Comparison of ENCODE assay signal across 8 mouse cellular contexts in the genomic region with DNA sequence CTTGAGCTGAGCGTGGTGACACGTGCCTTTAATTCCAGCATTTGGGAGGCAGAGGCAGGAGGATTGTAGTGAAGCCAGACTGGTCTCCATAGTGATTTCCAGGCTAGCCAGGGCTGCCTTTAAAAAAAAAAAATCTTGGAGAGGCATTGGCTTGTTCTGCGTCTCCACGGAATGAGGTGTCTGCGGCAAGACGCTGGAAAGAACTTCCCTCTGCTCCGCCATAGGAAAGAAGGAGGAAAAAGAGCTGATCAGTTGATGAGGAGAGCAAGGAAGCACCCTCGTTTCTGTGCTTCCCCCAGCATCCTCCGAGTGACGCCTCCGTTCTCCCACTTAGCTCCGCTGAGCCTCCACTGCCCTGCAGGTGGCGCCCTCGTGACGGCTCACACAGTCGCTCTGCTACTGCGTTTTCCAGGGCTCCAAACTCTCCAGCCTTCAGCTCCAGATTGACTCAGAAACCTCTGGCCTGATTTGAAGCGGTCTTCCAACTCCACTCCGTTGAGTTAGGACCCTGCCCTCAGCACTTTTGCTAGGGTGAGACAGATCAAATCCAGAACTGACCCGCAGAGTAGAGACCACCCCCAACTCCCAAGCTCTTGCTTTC. TPM values are rescaled to one million over a fixed set of nuclear protein-coding genes. Genes with fewer than 3 reads are reported as not detected.
DNase-seq lines count a peak whose midpoint lies in the region; ATAC-seq lines count a peak whose summit lies in the region.

No protein-coding gene starts in this region.

- 6% methylated on average over 20 of the region's 20 CpGs for WGBS in intestine, embryonic 14.5 days
- 6% methylated on average over 20 of the region's 20 CpGs for WGBS in midbrain, embryonic 10.5 days

- H3K27me3 ChIP-seq in intestine, embryonic 14.5 days (replicated peaks; ENCODE audit: control insufficient read depth, insufficient read depth, low read length), result no peaks in the 10 kb centered on the region
- peaks cover 7% of the 10 kb centered on the region; the same call in 1 of the 2 replicates for H3K27me3 ChIP-seq in midbrain, embryonic 10.5 days (ENCODE audit: low read depth, poor library complexity, severe bottlenecking)

- H3K4me1 ChIP-seq in intestine, embryonic 14.5 days (replicated peaks; ENCODE audit: control insufficient read depth, insufficient read depth, low read length), result no peaks in the 10 kb centered on the region
- peaks cover 16% of the 10 kb centered on the region for H3K4me1 ChIP-seq in midbrain, embryonic 10.5 days

- no peak overlapping the region for H3K4me3 ChIP-seq in intestine, embryonic 14.5 days (ENCODE audit: low read depth, low read length)
- H3K4me3 ChIP-seq in midbrain, embryonic 10.5 days, result peak overlapping the region; percentile 33

- H3K9ac ChIP-seq in intestine, embryonic 14.5 days (ENCODE audit: low read length), result no peak overlapping the region

- H3K36me3 ChIP-seq in intestine, embryonic 14.5 days (ENCODE audit: control insufficient read depth, insufficient read depth, low read length), result no peaks in the 10 kb centered on the region
- no peaks in the 10 kb centered on the region for H3K36me3 ChIP-seq in midbrain, embryonic 10.5 days

- ATAC-seq in common myeloid progenitor, adult 5-6 weeks (replicated peaks; ENCODE audit: low read depth, poor library complexity, severe bottlenecking), result peak; percentile 98
- 0 out of 2 replicates have a peak, but pooled peaks have one; percentile 66 for ATAC-seq in intestine, embryonic 14.5 days (replicated peaks; ENCODE audit: low FRiP score, low TSS enrichment, low read depth)

- intact Hi-C loops in gastrocnemius, postnatal 14 days (cut with DNase I; ENCODE audit: low total_unique reads), result loop anchor here (1.0 to 10.0 kb wide), 2 partner anchors 85 to 204 kb away; partner anchors contain the start of gene Glce
- intact Hi-C loops in left cerebral cortex, postnatal 14 days (cut with DNase I), result loop anchor here (1.0 to 5.0 kb wide), 3 partner anchors 73 to 204 kb away; no protein-coding TSS in a partner anchor

- H3K4me2 ChIP-seq in intestine, embryonic 14.5 days (ENCODE audit: low read length), result peak overlapping the region; percentile 32; the same call in 1 of the 2 replicates

- no peaks in the 10 kb centered on the region for H3K9me3 ChIP-seq in intestine, embryonic 14.5 days (ENCODE audit: control insufficient read depth, low read length)
- H3K9me3 ChIP-seq in midbrain, embryonic 10.5 days (replicated peaks), result no peaks in the 10 kb centered on the region

- no peak overlapping the region for H3K27ac ChIP-seq in intestine, embryonic 14.5 days (ENCODE audit: low read depth)
- H3K27ac ChIP-seq in midbrain, embryonic 10.5 days (replicated peaks), result no peak overlapping the region

- DNase-seq in T-cell, adult 2 months (ENCODE audit: low spot score), result peak; percentile 73
- DNase-seq in gastrocnemius, postnatal 14 days, result peak; percentile 90
- DNase-seq in intestine, embryonic 14.5 days (ENCODE audit: low spot score), result peak; percentile 90
- DNase-seq in left cerebral cortex, postnatal 14 days (ENCODE audit: low spot score in 2 of 2), result peak; percentile 85 to 91
- peak; percentile 86 for DNase-seq in midbrain, embryonic 10.5 days (ENCODE audit: low spot score)
- peak; percentile 68 to 69 for DNase-seq in right cerebral cortex, postnatal 36 days (ENCODE audit: low spot score in 2 of 2)
- peak; percentile 71 to 88 for DNase-seq in urinary bladder, postnatal 4 days (ENCODE audit: low spot score in 2 of 2)

RNA-seq across cellular contexts. Expression of gene Paqr5, which starts 13.5 kb away (rescaled TPM):
- total RNA-seq in common myeloid progenitor, adult 5-6 weeks (2017), result 0.68 and 2.4 TPM in 2 replicates
- total RNA-seq in gastrocnemius, postnatal 14 days (2021), result under 1 TPM in 1 of 2 experiments, not detected in 1; 0.12 TPM
- 8.1 and 8.2 TPM in 2 replicates for polyA plus RNA-seq in intestine, embryonic 14.5 days (2014; fragmentation: Nextera tagmentation; extraction: Ambion mirVana)
- 1 to 10 TPM in 1 of 2 experiments, under 1 TPM in 1; 0.80 to 2.3 TPM for total RNA-seq in left cerebral cortex, postnatal 14 days (2021)
- 0.90 and 1.0 TPM in 2 replicates for polyA plus RNA-seq in midbrain, embryonic 10.5 days (2016; fragmentation: Nextera tagmentation; extraction: Ambion mirVana)
